Mouse (Mus musculus) lung, embryonic 14.5 days (tissue): ENCODE data around the gene Arsg. TPM values are rescaled to one million over a fixed set of nuclear protein-coding genes. Genes with fewer than 3 reads are reported as not detected.

Experiments used
- ATAC-seq: fragments of 200-750 bp; cut with Nextera tagmentation; 2 replicates; pipeline ENCODE4 v1.8.0; 2017; ENCODE audit warnings: mild to moderate bottlenecking, moderate TSS enrichment, moderate library complexity; ENCODE audit not compliant: insufficient read depth
- DNase-seq: peaks from one replicate; pipeline ENCODE4 v3.0.0-alpha.2; 2015
- H3K27ac ChIP-seq: fragments of 300-500 bp; sonication (generic); 2 replicates; pipeline ENCODE4 v1.5.1; 2014; ENCODE audit warnings: low read depth, mild to moderate bottlenecking, moderate library complexity
- H3K27me3 ChIP-seq: fragments of 300-500 bp; sonication (generic); 2 replicates; pipeline ENCODE4 v1.6.1; 2014; ENCODE audit warnings: low read length, control low read depth; ENCODE audit not compliant: insufficient read depth
- H3K36me3 ChIP-seq: fragments of 300-500 bp; sonication (generic); 2 replicates; pipeline ENCODE4 v1.6.1; 2014; ENCODE audit warnings: control low read depth; ENCODE audit not compliant: insufficient read depth
- H3K4me1 ChIP-seq: fragments of 300-500 bp; sonication (generic); 2 replicates; pipeline ENCODE4 v1.6.1; 2014; ENCODE audit warnings: antibody characterized with exemption, control low read depth; ENCODE audit not compliant: insufficient read depth
- H3K4me2 ChIP-seq: fragments of 300-500 bp; sonication (generic); 2 replicates; pipeline ENCODE4 v1.6.1; 2014; ENCODE audit warnings: mild to moderate bottlenecking
- H3K4me3 ChIP-seq: fragments of 300-500 bp; sonication (generic); 2 replicates; pipeline ENCODE4 v1.5.1; 2014; ENCODE audit warnings: low read depth, low read length
- H3K9ac ChIP-seq: fragments of 300-500 bp; sonication (generic); 2 replicates; pipeline ENCODE4 v1.6.1; 2014
- H3K9me3 ChIP-seq: fragments of 300-500 bp; sonication (generic); 2 replicates; pipeline ENCODE4 v1.6.1; 2016; ENCODE audit warnings: low read depth, low read length, control low read depth
- CTCF ChIP-seq: IDR thresholded peaks from 2 replicates; pipeline ENCODE4 v1.5.1; 2016; ENCODE audit warnings: antibody characterized with exemption, low read depth
- WGBS: fragments of 180-500 bp; shearing (Covaris S2); extraction: QIAGEN DNeasy Blood & Tissue Kit; methylation state at CpG from one replicate; pipeline ENCODE4 v1.1.7; 2014; 5-methylcytosine and 5-hydroxymethylcytosine counted together
- polyA plus RNA-seq: library from polyadenylated mRNA; unstranded; fragments of >200 nt; fragmentation: Nextera tagmentation; extraction: Ambion mirVana; gene quantifications from 2 replicates; pipeline ENCODE4 v1.2.1, GENCODE M21; 2014

The Arsg gene
- polyA plus RNA-seq, 1 experiment from 2014 or later: 5.3 TPM

DNA sequence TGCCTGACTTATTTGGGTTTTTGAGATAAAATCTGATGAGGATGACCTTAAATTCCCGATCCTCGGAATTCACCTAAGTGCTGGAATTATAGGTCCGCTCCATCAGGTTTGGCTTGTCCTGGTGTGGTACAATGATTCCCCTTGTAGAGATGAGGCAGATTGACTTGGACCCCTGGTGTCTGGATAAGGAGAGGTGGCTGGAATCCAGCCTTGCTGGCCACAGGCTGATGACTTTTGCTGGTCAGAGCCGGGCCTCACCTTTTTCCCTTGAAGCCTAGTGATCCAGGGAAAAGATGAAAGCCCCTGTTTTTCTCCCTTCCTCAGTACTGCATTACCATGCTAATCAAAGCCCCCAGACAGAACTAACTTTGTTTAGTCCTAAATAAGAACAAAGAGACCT lies 2.5 kb downstream of the Arsg start:
- H3K4me2 ChIP-seq: no peak overlapping the region
- no peak overlapping the region for H3K27ac ChIP-seq
- H3K27me3 ChIP-seq: peaks cover 9% of the 10 kb centered on the region; the same call in 1 of the 2 replicates
- DNase-seq (no peak), ATAC-seq (no peak)
- 87% methylated on average over 4 of the region's 4 CpGs for WGBS
- H3K4me1 ChIP-seq: no peaks in the 10 kb centered on the region
- no peak overlapping the region for H3K4me3 ChIP-seq
- H3K36me3 ChIP-seq: no peaks in the 10 kb centered on the region
- no peaks in the 10 kb centered on the region for H3K9me3 ChIP-seq
- TF ChIP-seq CTCF: no peak
- no peak overlapping the region for H3K9ac ChIP-seq

DNA sequence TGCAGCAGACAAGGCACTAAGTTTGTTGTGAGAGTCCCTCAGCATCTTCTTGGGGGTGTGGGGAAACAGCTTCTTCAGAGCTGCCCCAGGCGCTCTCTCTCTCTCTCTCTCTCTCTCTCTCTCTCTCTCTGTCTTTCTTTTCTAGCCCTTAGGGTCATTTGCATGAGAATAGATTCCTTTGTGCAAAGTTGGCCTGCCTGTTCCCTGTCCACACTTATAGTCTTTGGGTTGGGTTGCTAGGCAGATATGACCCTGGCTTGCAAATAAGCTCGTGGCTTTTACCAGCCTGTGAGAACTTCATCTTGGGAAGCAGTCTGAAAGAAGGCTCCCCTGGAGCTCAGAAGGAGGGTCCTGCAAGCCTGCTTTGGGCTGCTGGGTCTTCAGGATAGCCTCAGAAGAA lies 3.1 kb downstream of the Arsg start:
- no peak for TF ChIP-seq CTCF
- H3K4me2 ChIP-seq: no peak overlapping the region
- H3K9ac ChIP-seq: no peak overlapping the region
- no peaks in the 10 kb centered on the region for H3K36me3 ChIP-seq
- peaks cover 9% of the 10 kb centered on the region; the same call in 1 of the 2 replicates for H3K27me3 ChIP-seq
- ATAC-seq (no peak), DNase-seq (no peak)
- H3K4me1 ChIP-seq: no peaks in the 10 kb centered on the region
- no peak overlapping the region for H3K4me3 ChIP-seq
- no peak overlapping the region for H3K27ac ChIP-seq
- H3K9me3 ChIP-seq: no peaks in the 10 kb centered on the region
- 72% methylated on average over 2 of the region's 2 CpGs for WGBS

DNA sequence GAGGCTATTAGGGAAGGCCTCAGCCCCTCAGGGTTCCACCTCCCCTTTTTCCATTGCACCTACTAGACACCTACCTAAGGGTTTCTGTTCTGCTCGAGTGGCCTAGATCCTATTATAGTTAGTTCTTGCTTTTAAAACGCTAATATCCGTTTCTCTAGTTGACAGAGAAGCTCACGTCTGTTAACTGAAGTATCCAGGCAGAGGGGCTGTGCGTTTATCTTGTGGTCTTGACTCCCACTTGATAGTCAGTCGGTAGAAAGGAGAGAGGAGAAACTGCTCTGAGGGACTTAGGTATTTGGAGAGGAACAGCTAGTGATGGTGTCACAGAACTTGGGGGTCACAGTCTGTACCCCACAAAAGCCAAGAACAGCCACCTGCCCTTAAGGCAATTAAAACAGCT lies 3.5 kb downstream of the Arsg start:
- Histone ChIP-seq H3K9ac (no peak overlapping the region), H3K27ac (no peak overlapping the region), H3K4me1 (no peaks in the 10 kb centered on the region), H3K4me3 (no peak overlapping the region), H3K4me2 (no peak overlapping the region), H3K36me3 (no peaks in the 10 kb centered on the region), H3K9me3 (no peaks in the 10 kb centered on the region), H3K27me3 (peaks cover 9% of the 10 kb centered on the region; the same call in 1 of the 2 replicates)
- 44% methylated on average over 6 of the region's 6 CpGs for WGBS
- ATAC-seq (no peak), DNase-seq (no peak)
- TF ChIP-seq CTCF: no peak

DNA sequence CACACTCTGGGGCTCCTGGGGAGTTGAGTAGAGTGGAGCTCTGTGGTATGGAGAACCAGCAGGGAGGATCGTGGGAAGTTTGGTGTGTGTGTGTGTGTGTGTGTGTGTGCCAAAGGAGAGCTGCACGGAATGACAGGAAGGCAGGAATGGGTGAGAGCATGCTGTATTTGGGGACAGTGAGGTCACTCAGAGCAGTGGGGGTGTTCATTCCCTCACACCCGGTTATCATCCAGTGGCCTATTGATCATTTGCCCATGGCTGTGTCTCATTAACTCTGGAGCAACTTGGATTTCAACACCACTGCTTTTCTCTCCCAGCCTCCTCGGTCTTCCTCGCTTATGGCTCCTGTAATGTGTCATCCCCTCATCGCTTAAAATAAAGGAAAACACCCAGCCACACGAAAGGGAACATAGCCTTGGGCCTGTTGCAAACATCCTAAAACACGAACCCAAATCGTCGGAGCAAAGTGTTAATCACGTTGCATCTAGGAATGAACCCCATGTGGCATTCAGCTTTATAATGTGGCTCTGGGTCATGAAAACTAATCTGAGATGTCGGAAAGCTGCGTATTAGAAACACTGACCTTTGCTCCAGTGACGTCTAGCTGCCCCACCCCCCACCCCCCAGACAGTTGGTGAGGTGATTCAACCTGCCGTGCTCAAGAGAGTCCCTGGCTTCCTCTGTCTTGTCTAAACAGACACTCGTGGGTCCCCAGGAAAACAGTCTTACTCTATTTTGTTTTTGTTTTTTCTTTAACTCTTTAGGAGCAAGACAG lies 4.6 kb downstream of the Arsg start:
- WGBS: 37% methylated on average over 16 of the region's 16 CpGs
- Histone ChIP-seq H3K4me1 (no peaks in the 10 kb centered on the region), H3K4me2 (no peak overlapping the region), H3K9me3 (no peaks in the 10 kb centered on the region), H3K4me3 (no peak overlapping the region), H3K36me3 (no peaks in the 10 kb centered on the region), H3K27me3 (0 out of 2 replicates have a peak, but pooled peaks cover 4% of the 10 kb centered on the region), H3K9ac (no peak overlapping the region), H3K27ac (no peak overlapping the region)
- ATAC-seq: no peak
- TF ChIP-seq CTCF: no peak
- no peak for DNase-seq

DNA sequence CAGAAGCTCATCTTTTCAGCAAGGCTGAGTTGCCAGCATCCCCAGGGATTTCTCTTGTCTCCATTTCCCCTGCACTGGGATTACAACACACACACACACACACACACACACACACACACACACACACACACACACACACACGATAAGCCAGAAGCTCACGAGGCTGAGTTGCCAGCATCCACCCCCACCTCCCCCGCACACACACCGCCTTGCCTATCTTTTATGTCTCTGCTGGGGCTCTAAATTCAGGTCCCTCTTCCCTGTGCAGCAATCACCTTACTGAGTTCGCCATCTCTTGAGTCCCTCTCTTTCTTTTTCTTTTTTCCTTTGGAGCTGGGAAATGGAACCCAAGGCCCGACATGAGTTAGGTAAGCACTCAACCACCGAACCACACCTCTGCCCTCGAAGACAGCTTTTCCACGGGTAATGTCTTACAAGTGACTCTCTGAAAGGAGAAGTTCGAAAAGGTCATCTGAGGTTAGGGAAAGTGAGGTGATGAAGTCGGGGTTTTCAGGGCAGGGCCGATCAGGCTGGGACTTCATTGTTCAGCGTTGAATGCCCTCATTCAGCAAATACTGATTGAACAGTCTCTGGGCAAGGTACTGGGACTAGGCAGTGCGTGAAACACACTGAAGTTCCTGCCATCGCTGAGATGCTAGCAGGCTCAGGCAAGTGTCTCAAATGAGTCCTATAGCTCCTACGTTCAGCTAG lies 6.6 kb downstream of the Arsg start:
- 0 out of 2 replicates have a peak, but pooled peaks cover 4% of the 10 kb centered on the region for H3K27me3 ChIP-seq
- no peaks in the 10 kb centered on the region for H3K9me3 ChIP-seq
- H3K9ac ChIP-seq: no peak overlapping the region
- H3K4me3 ChIP-seq: no peak overlapping the region
- H3K4me1 ChIP-seq: no peaks in the 10 kb centered on the region
- WGBS: 67% methylated on average over 16 of the region's 16 CpGs
- TF ChIP-seq CTCF: no peak
- no peaks in the 10 kb centered on the region for H3K36me3 ChIP-seq
- ATAC-seq (no peak), DNase-seq (no peak)
- H3K4me2 ChIP-seq: no peak overlapping the region
- H3K27ac ChIP-seq: no peak overlapping the region

DNA sequence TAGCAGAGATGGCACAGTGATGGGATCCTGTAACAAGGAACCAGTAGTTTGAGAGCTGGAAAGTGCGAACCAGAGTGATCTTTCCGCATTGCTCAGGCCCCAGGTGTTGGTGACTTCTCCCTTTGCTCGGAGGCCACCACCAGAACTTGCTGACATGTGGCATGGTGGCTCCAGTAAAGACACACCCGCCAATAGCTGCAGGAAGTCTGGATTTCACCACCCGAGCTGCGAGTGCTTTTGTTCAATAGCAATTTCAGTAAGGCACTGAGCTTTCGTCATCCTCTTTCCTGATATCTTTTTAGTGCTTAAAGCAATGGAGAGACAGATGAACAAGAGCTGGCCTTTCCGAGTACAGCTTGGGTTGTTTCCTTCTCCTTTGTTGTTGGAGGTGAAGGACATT lies 7.3 kb downstream of the Arsg start:
- ATAC-seq: no peak
- Histone ChIP-seq H3K4me3 (no peak overlapping the region), H3K27me3 (0 out of 2 replicates have a peak, but pooled peaks cover 4% of the 10 kb centered on the region), H3K27ac (no peak overlapping the region), H3K36me3 (no peaks in the 10 kb centered on the region), H3K9me3 (no peaks in the 10 kb centered on the region), H3K4me2 (no peak overlapping the region), H3K9ac (no peak overlapping the region), H3K4me1 (no peaks in the 10 kb centered on the region)
- TF ChIP-seq CTCF: no peak
- DNase-seq: no peak
- WGBS: 69% methylated on average over 8 of the region's 8 CpGs

DNA sequence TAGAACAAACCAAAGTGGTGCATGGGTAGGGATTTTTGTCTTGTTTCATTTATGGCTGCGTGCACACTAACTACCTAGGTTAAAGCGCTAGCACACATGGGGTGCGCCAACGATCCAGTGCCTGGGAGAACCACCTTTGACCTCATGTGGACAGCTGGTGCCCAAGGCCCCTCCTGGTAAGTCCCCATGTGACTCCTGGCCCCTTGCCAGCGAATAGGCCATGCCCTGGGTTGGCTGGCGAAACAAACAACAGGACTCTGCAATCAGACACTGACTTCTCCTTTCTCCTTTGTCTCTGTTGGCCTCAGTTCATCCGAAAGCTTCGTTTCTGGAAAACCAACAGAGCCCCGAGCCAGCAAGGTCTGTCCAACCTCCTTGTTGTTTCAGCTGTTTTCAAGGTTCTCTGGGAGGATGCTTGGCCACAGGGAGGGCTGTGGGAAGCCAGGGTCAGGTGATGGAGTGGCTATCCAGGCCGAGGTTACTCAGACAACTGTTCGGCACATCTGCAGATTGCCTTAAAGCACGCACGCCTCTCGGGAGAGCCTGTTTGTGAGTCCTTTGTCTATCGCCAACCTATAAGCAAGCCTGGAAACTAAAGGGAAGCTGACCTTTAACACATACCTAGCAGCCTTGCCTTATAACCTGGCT lies 12.3 kb downstream of the Arsg start:
- ATAC-seq: no peak
- Histone ChIP-seq H3K4me3 (no peak overlapping the region), H3K27ac (no peak overlapping the region), H3K27me3 (no peaks in the 10 kb centered on the region), H3K9me3 (no peaks in the 10 kb centered on the region), H3K4me2 (no peak overlapping the region), H3K9ac (no peak overlapping the region), H3K4me1 (no peaks in the 10 kb centered on the region), H3K36me3 (no peaks in the 10 kb centered on the region)
- no peak for DNase-seq
- no peak for TF ChIP-seq CTCF
- WGBS: 79% methylated on average over 15 of the region's 15 CpGs
